Mouse (Mus musculus): ENCODE measurements around the gene Scnn1g. TPM values are rescaled to one million over a fixed set of nuclear protein-coding genes. Genes with fewer than 3 reads are reported as not detected.
A peak's percentile ranks its signal among the peaks of the same experiment; 100 is the strongest.

Scnn1g gene
- total and polyA plus RNA-seq, 3 experiments, result not detected

DNA sequence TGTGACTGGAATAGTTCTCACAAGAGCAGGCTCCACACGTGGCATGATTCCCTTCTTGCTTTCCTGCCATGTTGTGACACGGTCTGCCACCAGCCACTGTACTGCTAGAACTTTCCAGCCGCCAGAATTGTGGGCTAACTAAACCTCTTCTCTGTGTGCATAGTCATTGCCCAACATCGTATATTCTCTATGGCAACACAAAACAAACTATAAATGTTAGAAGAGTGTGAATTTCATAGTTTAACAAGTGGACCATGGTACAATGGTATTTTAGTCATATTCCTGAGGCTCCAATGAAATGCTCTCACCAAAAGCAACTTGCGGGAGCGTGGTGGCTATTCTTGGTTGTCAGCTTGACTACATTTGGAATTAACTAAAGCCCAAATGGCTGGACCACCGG, 17.2 kb upstream of the Scnn1g start:
- H3K9ac ChIP-seq (ENCODE audit: control insufficient read depth, low read depth, low read length, poor library complexity, severe bottlenecking), result no peak overlapping the region
- no peak overlapping the region for H3K4me3 ChIP-seq (ENCODE audit: control insufficient read depth in 1 of 2, insufficient read depth in 1 of 2, low read depth in 2 of 2, low read length in 2 of 2)
- peaks cover 0 to 4% of the 10 kb centered on the region in 2 experiments; a peak in 3 of 4 replicates for H3K27me3 ChIP-seq (ENCODE audit: control insufficient read depth in 1 of 2, insufficient read depth in 2 of 2, low read length in 2 of 2)
- no peak for DNase-seq (ENCODE audit: low read depth, low spot score)
- TF ChIP-seq JUND (IDR thresholded peaks at IDR 0.05; ENCODE audit: low read depth, low read length), result no peak
- TF ChIP-seq CHD1 (IDR thresholded peaks at IDR 0.05; ENCODE audit: low read depth, low read length), result no peak
- TF ChIP-seq HCFC1 (IDR thresholded peaks at IDR 0.05; ENCODE audit: low read depth, low read length), result no peak
- no peak for TF ChIP-seq GATA1 (IDR thresholded peaks at IDR 0.05; ENCODE audit: low read depth, low read length)
- TF ChIP-seq POLR2A (IDR thresholded peaks at IDR 0.05; ENCODE audit: control insufficient read depth in 1 of 2, insufficient read depth in 1 of 2, low read depth in 1 of 2, low read length in 2 of 2, poor library complexity in 1 of 2), result no peak
- TF ChIP-seq MYB (IDR thresholded peaks at IDR 0.05; ENCODE audit: low read depth, low read length), result no peak
- TF ChIP-seq NELFE (IDR thresholded peaks at IDR 0.05; ENCODE audit: low read depth, low read length), result no peak
- TF ChIP-seq POLR2AphosphoS5 (IDR thresholded peaks at IDR 0.05; ENCODE audit: borderline replicate concordance, low read depth, low read length), result no peak
- H3K79me2 ChIP-seq (ENCODE audit: control insufficient read depth, insufficient read depth, low read length, poor library complexity), result no peaks in the 10 kb centered on the region
- H3K4me1 ChIP-seq (ENCODE audit: control insufficient read depth in 1 of 2, insufficient read depth in 2 of 2, low read length in 2 of 2), result no peaks in the 10 kb centered on the region
- no peaks in the 10 kb centered on the region for H3K36me3 ChIP-seq (ENCODE audit: control insufficient read depth in 1 of 2, insufficient read depth in 2 of 2, low read length in 2 of 2)
- H3K9me3 ChIP-seq (replicated peaks; ENCODE audit: insufficient read depth, low read length), result no peaks in the 10 kb centered on the region
- no peak overlapping the region for H3K27ac ChIP-seq (ENCODE audit: control insufficient read depth, low read depth, low read length)

DNA sequence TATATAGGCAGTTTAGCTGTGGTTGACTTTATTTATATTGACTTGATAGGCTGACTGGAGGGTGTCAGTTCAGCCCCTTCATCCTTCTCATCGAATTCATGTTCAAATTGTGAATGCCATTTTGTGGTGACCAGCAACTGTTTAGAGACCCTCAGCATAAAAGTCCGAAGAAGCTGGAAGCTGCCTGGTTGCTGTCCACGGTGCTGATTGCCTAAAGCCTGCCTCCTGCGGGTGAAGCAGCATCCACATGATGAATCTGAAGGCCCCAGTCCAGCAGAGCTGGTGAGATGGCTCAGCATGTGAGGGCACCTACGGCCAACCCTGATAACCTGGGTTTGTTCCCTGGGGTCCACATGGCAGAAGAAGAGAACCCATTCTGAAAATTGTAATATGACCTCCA, 4.1 kb upstream of the Scnn1g start:
- Histone ChIP-seq H3K36me3 (ENCODE audit: control insufficient read depth in 1 of 2, insufficient read depth in 2 of 2, low read length in 2 of 2) (no peaks in the 10 kb centered on the region), H3K79me2 (ENCODE audit: control insufficient read depth, insufficient read depth, low read length, poor library complexity) (no peaks in the 10 kb centered on the region), H3K9me3 (replicated peaks; ENCODE audit: insufficient read depth, low read length) (no peaks in the 10 kb centered on the region), H3K27ac (ENCODE audit: control insufficient read depth, low read depth, low read length) (no peak overlapping the region), H3K4me3 (ENCODE audit: control insufficient read depth in 1 of 2, insufficient read depth in 1 of 2, low read depth in 2 of 2, low read length in 2 of 2) (no peak overlapping the region), H3K27me3 (ENCODE audit: control insufficient read depth in 1 of 2, insufficient read depth in 2 of 2, low read length in 2 of 2) (no peaks in the 10 kb centered on the region; a peak in 1 of 4 replicates), H3K4me1 (ENCODE audit: control insufficient read depth in 1 of 2, insufficient read depth in 2 of 2, low read length in 2 of 2) (no peaks in the 10 kb centered on the region), H3K9ac (ENCODE audit: control insufficient read depth, low read depth, low read length, poor library complexity, severe bottlenecking) (no peak overlapping the region)
- peak; percentile 47 for DNase-seq (ENCODE audit: low read depth, low spot score)
- TF ChIP-seq TAL1 (IDR thresholded peaks at IDR 0.05; ENCODE audit: low read length) (no peak), MAX (IDR thresholded peaks at IDR 0.05; ENCODE audit: low read length) (no peak), SMC3 (IDR thresholded peaks at IDR 0.05; ENCODE audit: low read depth, low read length) (no peak), MAZ (IDR thresholded peaks at IDR 0.05; ENCODE audit: low read depth, low read length) (no peak), CHD1 (IDR thresholded peaks at IDR 0.05; ENCODE audit: low read depth, low read length) (no peak), MXI1 (IDR thresholded peaks at IDR 0.05; ENCODE audit: low read depth, low read length) (no peak), NELFE (IDR thresholded peaks at IDR 0.05; ENCODE audit: low read depth, low read length) (no peak)

DNA sequence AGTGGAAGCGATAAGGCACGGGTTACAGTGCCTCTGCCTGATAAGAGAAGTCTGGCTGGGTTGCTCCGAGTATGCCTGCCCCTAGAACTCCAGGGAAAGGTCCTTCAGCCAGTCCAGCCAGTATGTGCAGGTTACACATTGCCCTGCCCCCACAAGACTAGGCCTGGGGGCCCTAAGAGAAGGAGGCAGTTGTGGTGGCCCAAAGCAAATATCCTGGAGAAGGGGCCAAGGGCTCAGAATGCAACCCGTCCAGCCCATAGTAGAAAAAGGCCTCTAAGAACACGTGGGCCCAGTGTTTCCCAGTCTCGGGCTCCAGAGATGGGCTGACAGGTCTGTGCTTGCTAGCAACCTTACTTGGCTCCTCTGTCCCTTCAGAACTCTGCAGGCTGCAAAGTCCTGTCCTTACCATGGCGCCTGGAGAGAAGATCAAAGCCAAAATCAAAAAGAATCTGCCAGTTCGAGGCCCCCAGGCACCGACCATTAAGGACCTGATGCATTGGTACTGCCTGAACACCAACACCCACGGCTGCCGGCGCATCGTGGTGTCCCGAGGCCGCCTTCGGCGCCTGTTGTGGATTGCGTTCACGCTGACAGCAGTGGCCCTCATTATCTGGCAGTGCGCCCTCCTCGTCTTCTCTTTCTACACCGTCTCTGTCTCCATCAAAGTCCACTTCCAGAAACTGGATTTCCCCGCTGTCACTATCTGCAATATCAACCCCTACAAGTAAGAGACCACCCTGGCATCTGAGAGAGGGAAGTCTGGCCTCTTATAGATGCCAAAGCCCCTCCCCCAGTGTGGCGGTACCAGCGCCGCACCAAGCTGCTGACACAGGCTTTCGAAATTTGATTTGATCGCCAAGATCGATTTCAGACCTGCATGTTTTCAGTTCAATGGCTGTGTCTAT, 3.5 kb downstream of the Scnn1g start:
- no peaks in the 10 kb centered on the region for H3K9me3 ChIP-seq (replicated peaks; ENCODE audit: insufficient read depth, low read length)
- no peak for DNase-seq (ENCODE audit: low read depth, low spot score)
- no peaks in the 10 kb centered on the region for H3K4me1 ChIP-seq (ENCODE audit: control insufficient read depth in 1 of 2, insufficient read depth in 2 of 2, low read length in 2 of 2)
- H3K27me3 ChIP-seq (ENCODE audit: control insufficient read depth in 1 of 2, insufficient read depth in 2 of 2, low read length in 2 of 2), result no peaks in the 10 kb centered on the region
- no peak overlapping the region for H3K9ac ChIP-seq (ENCODE audit: control insufficient read depth, low read depth, low read length, poor library complexity, severe bottlenecking)
- no peak overlapping the region for H3K4me3 ChIP-seq (ENCODE audit: control insufficient read depth in 1 of 2, insufficient read depth in 1 of 2, low read depth in 2 of 2, low read length in 2 of 2)
- no peak overlapping the region for H3K27ac ChIP-seq (ENCODE audit: control insufficient read depth, low read depth, low read length)
- no peaks in the 10 kb centered on the region for H3K79me2 ChIP-seq (ENCODE audit: control insufficient read depth, insufficient read depth, low read length, poor library complexity)
- no peaks in the 10 kb centered on the region for H3K36me3 ChIP-seq (ENCODE audit: control insufficient read depth in 1 of 2, insufficient read depth in 2 of 2, low read length in 2 of 2)
- TF ChIP-seq NELFE (IDR thresholded peaks at IDR 0.05; ENCODE audit: low read depth, low read length) (no peak), RAD21 (IDR thresholded peaks at IDR 0.05; ENCODE audit: low read depth, low read length) (no peak), POLR2A (IDR thresholded peaks at IDR 0.05; ENCODE audit: control insufficient read depth in 1 of 2, insufficient read depth in 1 of 2, low read depth in 1 of 2, low read length in 2 of 2, poor library complexity in 1 of 2) (no peak), TCF12 (IDR thresholded peaks at IDR 0.05; ENCODE audit: low read depth, low read length) (no peak), ZKSCAN1 (IDR thresholded peaks at IDR 0.05; ENCODE audit: low read depth, low read length) (no peak), ZNF384 (IDR thresholded peaks at IDR 0.05; ENCODE audit: low read depth, low read length) (no peak), GABPA (IDR thresholded peaks at IDR 0.05; ENCODE audit: low read depth, low read length) (no peak), USF2 (IDR thresholded peaks at IDR 0.05; ENCODE audit: borderline replicate concordance in 1 of 2, insufficient read depth in 1 of 2, low read depth in 1 of 2, low read length in 2 of 2) (no peak), ELF1 (IDR thresholded peaks at IDR 0.05; ENCODE audit: low read depth, low read length) (no peak), GATA1 (IDR thresholded peaks at IDR 0.05; ENCODE audit: low read depth, low read length) (no peak), CTCF (IDR thresholded peaks at IDR 0.05 in 2 of 3, conservative IDR thresholded peaks at IDR 0.05 in 1 of 3; ENCODE audit: control insufficient read depth in 1 of 3, insufficient read depth in 1 of 3, low read depth in 2 of 3, low read length in 3 of 3, poor library complexity in 1 of 3, severe bottlenecking in 1 of 3) (no peak), SIN3A (IDR thresholded peaks at IDR 0.05; ENCODE audit: low read length) (no peak), JUND (IDR thresholded peaks at IDR 0.05; ENCODE audit: low read depth, low read length) (no peak), USF1 (IDR thresholded peaks at IDR 0.05; ENCODE audit: low read depth, low read length) (no peak), RCOR1 (IDR thresholded peaks at IDR 0.05; ENCODE audit: low read depth, low read length) (no peak), MXI1 (IDR thresholded peaks at IDR 0.05; ENCODE audit: low read depth, low read length) (no peak)
